Mouse (Mus musculus) midbrain, embryonic 11.5 days (tissue): ENCODE measurements at regions not wholly inside any gene's neighbourhood (a gene's known extent, or its start where the extent isn't known, plus 50 kb on each side); places are given as distances from the start of the nearest gene placed in this dataset.

Experiments used
- ATAC-seq: fragments of 200-750 bp; cut with Nextera tagmentation; 2 replicates; pipeline ENCODE4 v1.8.0; 2017; ENCODE audit warnings: moderate TSS enrichment, moderate library complexity; ENCODE audit not compliant: low FRiP score
- DNase-seq: peaks from one replicate; pipeline ENCODE4 v3.0.0; 2015; ENCODE audit warnings: low spot score; ENCODE audit errors: missing footprints
- H3K27ac ChIP-seq: fragments of 300-500 bp; sonication (generic); 2 replicates; pipeline ENCODE4 v1.5.1; 2014; ENCODE audit warnings: low read depth, low read length
- H3K27me3 ChIP-seq: fragments of 300-500 bp; sonication (generic); 2 replicates; pipeline ENCODE4 v1.6.1; 2014; ENCODE audit warnings: mild to moderate bottlenecking, low read length, moderate library complexity, mixed read lengths; ENCODE audit not compliant: control insufficient read depth, insufficient read depth
- H3K36me3 ChIP-seq: fragments of 300-500 bp; sonication (generic); 2 replicates; pipeline ENCODE4 v1.6.1; 2014; ENCODE audit warnings: mild to moderate bottlenecking, low read length, moderate library complexity, mixed read lengths; ENCODE audit not compliant: control insufficient read depth, insufficient read depth
- H3K4me1 ChIP-seq: fragments of 300-500 bp; sonication (generic); 2 replicates; pipeline ENCODE4 v1.6.1; 2014; ENCODE audit warnings: low read length; ENCODE audit not compliant: control insufficient read depth, insufficient read depth
- H3K4me2 ChIP-seq: fragments of 300-500 bp; sonication (generic); 2 replicates; pipeline ENCODE4 v1.6.1; 2014; ENCODE audit warnings: mild to moderate bottlenecking, moderate library complexity
- H3K4me3 ChIP-seq: fragments of 300-500 bp; sonication (generic); 2 replicates; pipeline ENCODE4 v1.5.1; 2014; ENCODE audit warnings: low read depth, low read length
- H3K9ac ChIP-seq: fragments of 300-500 bp; sonication (generic); 2 replicates; pipeline ENCODE4 v1.6.1; 2014; ENCODE audit warnings: low read length
- H3K9me3 ChIP-seq: fragments of 300-500 bp; sonication (generic); 2 replicates; pipeline ENCODE4 v1.6.1; 2016; ENCODE audit warnings: low read length; ENCODE audit not compliant: control insufficient read depth
- WGBS: fragments of 180-500 bp; shearing (Covaris S2); extraction: QIAGEN DNeasy Blood & Tissue Kit; methylation state at CpG from one replicate; pipeline ENCODE4 v1.1.7; 2014; 5-methylcytosine and 5-hydroxymethylcytosine counted together

DNA sequence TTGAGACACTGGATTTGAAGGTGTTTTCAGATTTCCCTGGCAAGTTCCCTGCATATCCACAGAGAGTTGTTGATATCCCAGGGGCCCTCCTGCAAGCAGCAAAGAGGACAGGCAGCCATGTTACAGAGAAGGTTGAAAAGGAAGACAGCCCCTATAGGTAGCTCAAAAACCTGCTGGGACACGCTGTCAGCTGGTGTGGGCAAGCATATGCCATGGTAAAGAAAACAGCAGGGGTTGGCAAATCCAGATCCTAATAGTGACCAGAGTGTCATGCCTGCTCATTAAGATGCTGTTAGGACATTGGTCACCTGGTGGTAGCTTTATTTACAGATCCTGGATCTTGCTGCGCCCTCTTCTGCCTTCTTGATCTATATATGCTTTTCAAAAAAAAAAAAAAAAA lies 397.6 kb downstream of the Tns1 start:
- no peak overlapping the region for H3K4me3 ChIP-seq
- H3K9ac ChIP-seq: no peak overlapping the region
- H3K4me2 ChIP-seq: no peak overlapping the region
- no peaks in the 10 kb centered on the region for H3K9me3 ChIP-seq
- no peaks in the 10 kb centered on the region for H3K36me3 ChIP-seq
- no peaks in the 10 kb centered on the region for H3K27me3 ChIP-seq
- no peak overlapping the region for H3K27ac ChIP-seq
- no peak for ATAC-seq
- no peak for DNase-seq
- 86% methylated on average over 2 of the region's 2 CpGs for WGBS
- H3K4me1 ChIP-seq: no peaks in the 10 kb centered on the region

DNA sequence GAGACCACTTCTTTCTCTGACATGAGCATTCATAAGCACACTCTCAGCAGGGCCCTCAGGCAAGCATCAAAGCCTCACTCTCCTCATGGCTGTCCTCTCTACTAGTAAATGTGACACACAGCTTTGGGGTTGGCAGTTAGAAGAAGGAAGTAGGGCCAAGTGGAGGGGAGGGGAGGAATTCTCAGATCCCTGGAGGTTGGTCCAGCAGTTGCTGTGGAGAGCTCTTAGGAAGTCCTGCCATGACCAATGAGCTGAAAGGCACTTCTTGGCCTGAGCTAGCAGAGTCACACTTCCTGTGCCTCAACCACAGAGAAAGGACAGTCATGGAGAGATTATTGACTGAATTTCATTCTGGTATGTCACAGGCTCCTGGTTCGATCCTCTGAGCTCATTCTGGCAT lies 398.8 kb downstream of the Tns1 start:
- no peaks in the 10 kb centered on the region for H3K4me1 ChIP-seq
- H3K4me2 ChIP-seq: no peak overlapping the region
- H3K36me3 ChIP-seq: no peaks in the 10 kb centered on the region
- no peaks in the 10 kb centered on the region for H3K9me3 ChIP-seq
- ATAC-seq (no peak), DNase-seq (no peak)
- H3K27ac ChIP-seq: no peak overlapping the region
- 89% methylated on average over 1 of the region's 1 CpGs for WGBS
- no peak overlapping the region for H3K9ac ChIP-seq
- no peak overlapping the region for H3K4me3 ChIP-seq
- no peaks in the 10 kb centered on the region for H3K27me3 ChIP-seq

DNA sequence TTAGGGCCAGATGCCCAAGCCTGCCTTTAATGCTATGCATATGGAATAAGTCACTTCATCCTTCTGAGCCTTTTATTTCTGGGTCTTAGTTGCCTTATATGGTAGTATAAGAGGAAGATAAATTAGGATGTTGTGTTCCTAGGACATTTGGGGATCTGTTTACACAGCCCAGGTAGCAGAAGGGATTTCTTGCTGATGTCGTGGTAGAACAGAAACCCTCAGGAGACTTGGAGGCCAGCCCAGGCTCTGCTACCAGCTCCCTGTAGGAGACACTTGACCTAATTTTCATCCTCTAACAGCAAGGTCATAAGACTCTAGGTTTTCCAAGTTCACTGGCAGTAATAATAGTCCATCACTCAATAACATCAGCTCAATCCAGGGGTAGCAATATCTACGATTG lies 399.7 kb downstream of the Tns1 start:
- no peak overlapping the region for H3K9ac ChIP-seq
- 86% methylated on average over 2 of the region's 2 CpGs for WGBS
- no peak overlapping the region for H3K4me2 ChIP-seq
- DNase-seq (no peak), ATAC-seq (no peak)
- H3K27ac ChIP-seq: no peak overlapping the region
- no peak overlapping the region for H3K4me3 ChIP-seq
- H3K4me1 ChIP-seq: no peaks in the 10 kb centered on the region
- no peaks in the 10 kb centered on the region for H3K27me3 ChIP-seq
- no peaks in the 10 kb centered on the region for H3K9me3 ChIP-seq
- H3K36me3 ChIP-seq: no peaks in the 10 kb centered on the region

DNA sequence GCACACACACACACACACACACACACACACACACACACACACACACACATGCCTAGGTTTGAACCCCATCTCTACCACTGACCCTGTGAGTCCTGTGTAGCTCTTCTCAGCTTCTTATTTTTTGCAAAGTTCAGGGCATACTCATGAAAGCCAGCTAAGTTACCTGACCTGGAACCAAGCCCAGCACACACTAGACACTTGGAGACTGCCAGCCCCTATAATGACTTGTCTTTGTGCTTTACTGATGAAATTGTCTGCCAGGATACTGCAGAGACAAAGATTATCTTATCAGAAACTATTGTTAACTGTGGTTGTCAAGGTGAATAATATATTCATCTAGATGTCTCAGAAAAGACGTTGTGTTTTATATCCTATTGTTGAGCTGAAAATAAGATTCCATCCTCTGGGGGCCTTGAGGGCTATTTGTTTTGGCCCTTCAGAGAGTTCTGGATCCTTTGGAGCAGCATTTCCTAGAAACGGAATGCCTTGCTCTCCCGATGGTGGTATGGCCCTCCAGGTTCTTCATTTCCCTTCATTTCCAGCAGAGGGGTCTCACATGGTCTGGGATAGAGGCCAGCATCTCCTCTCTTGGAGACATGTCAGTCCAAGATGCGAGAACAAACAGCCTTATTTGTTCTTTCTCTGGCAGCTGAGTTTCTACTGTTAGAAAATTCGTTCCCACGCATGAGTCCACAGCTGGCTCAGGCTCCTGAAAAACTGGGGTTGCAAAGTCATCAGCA lies 402.6 kb downstream of the Tns1 start:
- DNase-seq: no peak
- Histone ChIP-seq H3K4me2 (no peak overlapping the region), H3K27me3 (no peaks in the 10 kb centered on the region), H3K4me3 (no peak overlapping the region), H3K36me3 (no peaks in the 10 kb centered on the region), H3K9ac (no peak overlapping the region), H3K9me3 (no peaks in the 10 kb centered on the region), H3K27ac (no peak overlapping the region), H3K4me1 (no peaks in the 10 kb centered on the region)
- ATAC-seq: no peak
- WGBS: 71% methylated on average over 6 of the region's 6 CpGs

DNA sequence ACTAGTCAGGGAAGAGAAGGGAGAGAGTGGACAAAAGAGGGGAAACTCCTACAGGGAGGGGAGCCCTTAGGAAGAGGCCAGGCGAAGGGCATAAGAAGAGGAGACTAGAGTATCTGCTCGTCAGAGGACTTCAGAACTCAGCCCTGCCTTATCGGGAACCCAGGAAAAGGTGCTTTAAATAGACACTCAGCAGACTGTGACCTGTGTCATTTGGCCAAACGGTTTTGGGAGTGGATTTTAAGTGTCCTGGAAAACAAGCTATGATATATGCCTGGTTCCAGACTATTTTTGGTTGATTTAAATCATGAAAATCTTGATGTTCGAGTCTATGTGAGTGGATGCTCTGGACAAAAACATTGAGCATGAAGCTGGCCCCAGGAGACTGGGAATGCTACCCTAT lies 405.8 kb downstream of the Tns1 start:
- H3K36me3 ChIP-seq: no peaks in the 10 kb centered on the region
- DNase-seq (no peak), ATAC-seq (no peak)
- no peaks in the 10 kb centered on the region for H3K4me1 ChIP-seq
- WGBS: 76% methylated on average over 5 of the region's 5 CpGs
- no peaks in the 10 kb centered on the region for H3K27me3 ChIP-seq
- no peak overlapping the region for H3K9ac ChIP-seq
- no peak overlapping the region for H3K4me3 ChIP-seq
- no peaks in the 10 kb centered on the region for H3K9me3 ChIP-seq
- H3K4me2 ChIP-seq: no peak overlapping the region
- no peak overlapping the region for H3K27ac ChIP-seq

DNA sequence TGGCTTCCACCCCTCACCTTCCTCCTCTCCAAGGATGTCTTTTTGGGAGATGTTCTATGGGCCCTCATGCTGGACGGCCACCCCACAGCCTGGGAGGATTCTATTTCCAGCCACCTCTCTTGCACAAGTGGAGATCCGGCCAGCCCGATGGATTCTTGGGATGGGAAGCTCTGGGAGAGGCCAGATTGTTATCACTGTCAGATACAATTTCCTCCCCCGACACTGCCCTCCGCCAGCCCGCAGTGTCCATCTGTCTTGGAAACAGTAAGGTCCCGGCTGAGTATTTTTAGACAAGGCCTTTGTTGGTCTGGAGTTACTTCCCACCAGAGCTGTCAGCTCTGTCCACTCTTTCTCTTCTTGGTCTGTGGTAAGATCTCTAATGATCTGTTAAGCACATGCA lies 406.8 kb downstream of the Tns1 start:
- Histone ChIP-seq H3K4me3 (no peak overlapping the region), H3K27me3 (no peaks in the 10 kb centered on the region), H3K27ac (no peak overlapping the region), H3K9me3 (no peaks in the 10 kb centered on the region), H3K9ac (no peak overlapping the region), H3K4me2 (no peak overlapping the region), H3K36me3 (no peaks in the 10 kb centered on the region), H3K4me1 (no peaks in the 10 kb centered on the region)
- no peak for DNase-seq
- ATAC-seq: no peak
- 76% methylated on average over 7 of the region's 7 CpGs for WGBS

DNA sequence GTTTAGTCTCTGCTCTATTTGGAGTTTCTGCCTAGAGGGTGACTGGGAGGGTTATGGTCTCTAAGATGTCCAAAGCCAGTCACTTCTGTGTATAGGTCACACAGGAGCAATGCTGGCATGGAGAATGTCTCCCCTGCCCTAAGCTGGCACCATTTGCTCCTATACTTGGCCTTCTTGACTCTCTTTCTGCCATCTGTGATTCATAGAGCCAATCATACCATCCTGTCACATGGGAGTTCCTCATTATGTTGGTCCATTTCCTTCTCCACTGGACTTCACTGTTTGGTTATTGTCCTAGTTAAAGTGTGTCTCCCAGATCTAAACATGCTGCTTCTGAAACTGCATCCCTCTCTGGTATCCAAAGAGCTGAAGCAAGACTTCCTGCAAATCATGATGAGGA lies 407.3 kb downstream of the Tns1 start:
- ATAC-seq: no peak
- Histone ChIP-seq H3K36me3 (no peaks in the 10 kb centered on the region), H3K4me3 (no peak overlapping the region), H3K4me2 (no peak overlapping the region), H3K27ac (no peak overlapping the region), H3K9me3 (no peaks in the 10 kb centered on the region), H3K27me3 (no peaks in the 10 kb centered on the region), H3K9ac (no peak overlapping the region), H3K4me1 (no peaks in the 10 kb centered on the region)
- no peak for DNase-seq

DNA sequence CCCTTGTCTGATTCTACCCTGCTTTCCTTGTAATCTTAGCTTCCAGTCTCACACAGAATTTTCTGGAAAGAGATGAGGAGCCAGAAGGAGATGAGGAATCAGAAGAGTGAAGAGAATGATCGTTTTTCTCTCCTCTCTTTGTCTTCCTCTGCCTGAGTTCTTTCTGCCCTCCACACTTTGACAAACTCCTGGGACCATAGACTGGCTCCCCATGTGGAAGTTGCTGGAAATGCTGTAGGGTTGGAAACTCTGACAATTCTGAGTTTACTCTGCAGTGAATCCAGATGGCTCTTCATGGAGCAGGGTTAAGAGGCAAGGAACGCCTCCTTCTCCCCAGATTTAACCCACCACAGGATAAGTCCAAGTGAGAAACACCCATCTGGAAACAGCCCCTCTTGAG lies 408.7 kb downstream of the Tns1 start:
- Histone ChIP-seq H3K36me3 (no peaks in the 10 kb centered on the region), H3K9ac (no peak overlapping the region), H3K9me3 (no peaks in the 10 kb centered on the region), H3K4me2 (no peak overlapping the region), H3K4me3 (no peak overlapping the region), H3K4me1 (no peaks in the 10 kb centered on the region), H3K27me3 (no peaks in the 10 kb centered on the region), H3K27ac (no peak overlapping the region)
- DNase-seq (no peak), ATAC-seq (no peak)
- WGBS: 80% methylated on average over 2 of the region's 2 CpGs

DNA sequence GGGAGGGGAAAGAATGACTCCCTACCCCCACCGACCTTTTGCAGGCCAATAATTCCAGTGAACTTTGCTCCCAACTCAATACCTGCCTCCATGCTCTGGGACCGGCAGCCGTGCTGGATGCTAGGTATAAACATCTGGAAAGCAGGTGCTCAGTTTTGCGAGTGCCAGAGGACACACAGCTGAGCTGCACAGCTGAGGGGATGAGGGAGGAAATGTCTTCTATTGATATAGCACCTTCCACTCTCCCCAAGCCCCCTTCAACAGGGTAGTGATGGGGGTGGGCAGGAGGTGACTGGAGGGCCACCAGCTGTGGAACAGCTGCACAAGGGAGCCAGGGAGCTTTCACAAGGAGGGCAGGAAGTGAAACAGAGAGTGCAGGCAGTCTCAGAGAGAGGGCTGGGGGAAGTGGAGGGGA lies 421.8 kb downstream of the Tns1 start:
- H3K36me3 ChIP-seq: no peaks in the 10 kb centered on the region

More for the DNA sequence above, 421.8 kb downstream of the Tns1 start:
- no peak overlapping the region for H3K27ac ChIP-seq
- no peak overlapping the region for H3K4me2 ChIP-seq
- no peaks in the 10 kb centered on the region for H3K4me1 ChIP-seq
- no peaks in the 10 kb centered on the region for H3K9me3 ChIP-seq
- no peaks in the 10 kb centered on the region for H3K27me3 ChIP-seq
- no peak overlapping the region for H3K9ac ChIP-seq
- DNase-seq (no peak), ATAC-seq (no peak)
- WGBS: 62% methylated on average over 4 of the region's 4 CpGs
- H3K4me3 ChIP-seq: no peak overlapping the region
